Mouse (Mus musculus): ENCODE data around the gene Pld1. TPM values are rescaled to one million over a fixed set of nuclear protein-coding genes. Genes with fewer than 3 reads are reported as not detected.

The Pld1 gene
- total RNA-seq, 2 experiments from 2014 or later = 6.5 to 6.8 TPM

GRCm38 (mm10) chr3:28158006-28158405, 219.5 kb downstream of the Pld1 start:
- no peak for DNase-seq

GRCm38 (mm10) chr3:28158916-28159315, 220.4 kb downstream of the Pld1 start:
- no peak for DNase-seq

GRCm38 (mm10) chr3:28162346-28162745, 223.9 kb downstream of the Pld1 start:
- no peak for DNase-seq

- DNase-seq = no peak
These were observed 226.2 kb downstream of the Pld1 start for GRCm38 (mm10) chr3:28164678-28165077.

GRCm38 (mm10) chr3:28165598-28165997, 227.1 kb downstream of the Pld1 start:
- DNase-seq = peak; percentile 49 to 58

GRCm38 (mm10) chr3:28167796-28168505, 229.5 kb downstream of the Pld1 start:
- no peak for DNase-seq

- DNase-seq = peak; percentile 22 to 56
These were observed 232.6 kb downstream of the Pld1 start for GRCm38 (mm10) chr3:28170911-28171618.

GRCm38 (mm10) chr3:28175997-28176967, 237.8 kb downstream of the Pld1 start:
- peak in 1 of 2 experiments; percentile 12 for DNase-seq

GRCm38 (mm10) chr3:28178333-28178732, 239.8 kb downstream of the Pld1 start:
- DNase-seq = peak; percentile 25 to 27

Other genes starting within 250 kb of the Pld1 start
- 100 to 1,000 TPM; 127 to 174 TPM for gene Fndc3b, start 227.4 kb upstream of the Pld1 start, total RNA-seq (2021)
- not detected for gene Tmem212, start 42.3 kb upstream of the Pld1 start, total RNA-seq (2021)

All from adrenal gland, postnatal 36 days (tissue).